Mouse (Mus musculus): ENCODE results near the gene Rasa4.

DNA sequence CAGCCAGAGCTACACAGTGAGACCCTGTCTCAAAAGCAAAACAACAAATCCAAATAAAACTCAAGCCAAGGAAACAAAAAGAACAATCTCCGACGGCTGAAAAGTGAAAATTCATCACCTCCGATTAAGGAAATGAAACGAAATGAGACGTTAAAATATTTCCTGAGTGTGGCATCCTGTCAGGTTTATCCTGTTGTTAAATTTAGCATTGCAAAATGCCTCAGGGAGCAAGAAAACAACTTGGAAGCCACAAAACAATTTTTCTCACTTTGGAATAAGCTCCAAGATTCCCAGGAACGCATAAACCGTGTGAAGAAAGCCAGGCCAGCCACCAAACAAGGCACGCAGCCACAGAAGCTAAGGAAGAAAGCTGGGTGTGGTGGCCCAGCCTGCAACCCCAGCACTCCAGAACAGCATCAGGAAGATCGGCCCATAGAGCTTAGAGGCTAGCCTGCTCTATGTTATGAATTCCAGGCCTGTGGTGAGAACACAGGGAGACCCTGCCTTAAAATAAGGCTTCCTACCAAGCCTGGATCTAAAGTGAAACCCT is 6.6 kb upstream of the Rasa4 start:
- TF ChIP-seq CTCF (IDR thresholded peaks at IDR 0.05): no peak
- no peak for TF ChIP-seq POLR2A (IDR thresholded peaks at IDR 0.05; ENCODE audit: insufficient read depth, low read depth, low read length)
- 0 out of 2 replicates have a peak, but pooled peaks have one; percentile 13 for TF ChIP-seq EP300 (IDR thresholded peaks at IDR 0.05; ENCODE audit: insufficient read depth, low read depth, low read length)

Measured in heart, adult 2 months (tissue).